In the genomic region with DNA sequence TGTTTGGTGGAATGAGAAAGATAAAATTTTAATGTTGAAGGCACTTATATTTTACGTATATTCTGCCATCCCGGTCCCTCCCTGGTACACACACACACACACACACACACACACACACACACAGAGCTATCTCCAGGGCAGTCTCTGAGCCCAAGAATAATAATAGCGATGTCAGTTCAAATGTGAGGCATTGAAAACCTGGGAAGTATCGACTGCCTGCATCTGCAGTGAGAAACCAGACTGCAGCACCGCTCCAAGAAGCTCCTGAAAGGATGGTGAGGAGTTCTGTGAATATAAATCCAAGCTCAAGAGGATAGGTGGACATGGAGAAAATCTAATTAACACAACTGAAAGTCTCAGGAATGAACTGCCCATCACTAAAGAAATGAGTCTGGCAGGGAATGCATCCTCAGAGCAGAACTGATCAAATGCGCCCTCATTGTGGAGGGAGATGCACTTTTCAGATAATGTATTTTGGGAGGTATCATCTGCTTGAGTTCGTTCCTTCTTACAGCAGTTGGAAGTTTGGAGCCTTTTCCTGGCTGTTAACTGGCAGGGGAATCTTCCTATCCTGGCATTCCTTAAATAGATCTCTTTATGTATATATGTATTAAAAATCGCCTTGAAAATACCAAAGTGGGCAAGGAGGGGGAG, we compare ENCODE assay signal across 15 mouse cellular contexts.
A peak's percentile ranks its signal among the peaks of the same experiment; 100 is the strongest.
DNase-seq lines count a peak whose midpoint lies in the region; ATAC-seq lines count a peak whose summit lies in the region.
"Had no signal": no experiment of that assay in that cellular context is flagged by ENCODE, and none has a peak within 500 bp of the region (broad histone marks: within the 10 kb centered on the region; RNA-seq: fewer than 3 reads in every experiment).

No protein-coding gene starts in this region.

- H3K4me1 ChIP-seq in hindbrain, embryonic 13.5 days (replicated peaks) = peaks cover 14% of the 10 kb centered on the region
- H3K4me1 ChIP-seq in hindbrain, embryonic 11.5 days (replicated peaks; ENCODE audit: control insufficient read depth, insufficient read depth, low read length) = no peaks in the 10 kb centered on the region
- peaks cover 21% of the 10 kb centered on the region for H3K4me1 ChIP-seq in midbrain, embryonic 13.5 days (replicated peaks)
- peaks cover 4% of the 10 kb centered on the region; the same call in 1 of the 2 replicates for H3K4me1 ChIP-seq in midbrain, embryonic 11.5 days (ENCODE audit: control insufficient read depth, insufficient read depth, low read length)
- peaks cover 17% of the 10 kb centered on the region for H3K4me1 ChIP-seq in forebrain, embryonic 16.5 days (replicated peaks; ENCODE audit: control insufficient read depth, insufficient read depth, low read length)
- H3K4me1 ChIP-seq in neural tube, embryonic 14.5 days (ENCODE audit: control insufficient read depth, insufficient read depth, low read length) = peaks cover 9% of the 10 kb centered on the region; the same call in 1 of the 2 replicates

- no peaks in the 10 kb centered on the region for H3K9me3 ChIP-seq in hindbrain, embryonic 13.5 days
- H3K9me3 ChIP-seq in hindbrain, embryonic 11.5 days (ENCODE audit: control insufficient read depth, low read length) = no peaks in the 10 kb centered on the region
- no peaks in the 10 kb centered on the region for H3K9me3 ChIP-seq in midbrain, embryonic 13.5 days
- no peaks in the 10 kb centered on the region for H3K9me3 ChIP-seq in midbrain, embryonic 11.5 days (ENCODE audit: control insufficient read depth, low read length)
- H3K9me3 ChIP-seq in forebrain, embryonic 16.5 days (ENCODE audit: control insufficient read depth, low read length) = no peaks in the 10 kb centered on the region
- no peaks in the 10 kb centered on the region for H3K9me3 ChIP-seq in neural tube, embryonic 14.5 days (ENCODE audit: control insufficient read depth, low read length)
- H3K9me3 ChIP-seq: embryonic facial prominence, embryonic 12.5 days had no signal

- no peak overlapping the region for H3K4me2 ChIP-seq in hindbrain, embryonic 13.5 days
- no peak overlapping the region for H3K4me2 ChIP-seq in hindbrain, embryonic 11.5 days (replicated peaks; ENCODE audit: low read depth, low read length)
- peak overlapping the region; percentile 8; the same call in 1 of the 2 replicates for H3K4me2 ChIP-seq in midbrain, embryonic 13.5 days (replicated peaks)
- H3K4me2 ChIP-seq in midbrain, embryonic 11.5 days = no peak overlapping the region
- H3K4me2 ChIP-seq in forebrain, embryonic 16.5 days (ENCODE audit: low read length) = peak overlapping the region; percentile 43
- no peak overlapping the region for H3K4me2 ChIP-seq in neural tube, embryonic 14.5 days (ENCODE audit: low read depth, low read length)
- H3K4me2 ChIP-seq: embryonic facial prominence, embryonic 12.5 days; liver, embryonic 11.5 days had no signal

- no peak overlapping the region for H3K4me3 ChIP-seq in hindbrain, embryonic 13.5 days
- H3K4me3 ChIP-seq in hindbrain, embryonic 11.5 days (ENCODE audit: low read depth, low read length) = no peak overlapping the region
- H3K4me3 ChIP-seq in midbrain, embryonic 13.5 days (replicated peaks) = no peak overlapping the region
- no peak overlapping the region for H3K4me3 ChIP-seq in midbrain, embryonic 11.5 days (ENCODE audit: low read depth, low read length)
- no peak overlapping the region for H3K4me3 ChIP-seq in forebrain, embryonic 16.5 days (replicated peaks; ENCODE audit: low read length)
- H3K4me3 ChIP-seq in neural tube, embryonic 14.5 days (ENCODE audit: low read depth, low read length) = no peak overlapping the region
- H3K4me3 ChIP-seq: embryonic facial prominence, embryonic 12.5 days; myocyte had no signal

- H3K36me3 ChIP-seq in hindbrain, embryonic 13.5 days = no peaks in the 10 kb centered on the region
- H3K36me3 ChIP-seq in hindbrain, embryonic 11.5 days (ENCODE audit: control insufficient read depth, insufficient read depth, low read length) = no peaks in the 10 kb centered on the region
- H3K36me3 ChIP-seq in midbrain, embryonic 13.5 days = no peaks in the 10 kb centered on the region
- H3K36me3 ChIP-seq in midbrain, embryonic 11.5 days (ENCODE audit: control insufficient read depth, insufficient read depth, low read length) = no peaks in the 10 kb centered on the region
- H3K36me3 ChIP-seq in forebrain, embryonic 16.5 days (ENCODE audit: control insufficient read depth, insufficient read depth) = no peaks in the 10 kb centered on the region
- H3K36me3 ChIP-seq in neural tube, embryonic 14.5 days (ENCODE audit: control insufficient read depth, insufficient read depth, low read length) = no peaks in the 10 kb centered on the region
- H3K36me3 ChIP-seq: embryonic facial prominence, embryonic 12.5 days; G1E had no signal

- intact Hi-C loops in gastrocnemius, postnatal 14 days (cut with DNase I; ENCODE audit: low total_unique reads) = no loop called here

- WGBS in hindbrain, embryonic 13.5 days = 69% methylated on average over 8 of the region's 8 CpGs
- WGBS in hindbrain, embryonic 11.5 days = 80% methylated on average over 8 of the region's 8 CpGs
- 62% methylated on average over 8 of the region's 8 CpGs for WGBS in midbrain, embryonic 13.5 days
- 83% methylated on average over 8 of the region's 8 CpGs for WGBS in midbrain, embryonic 11.5 days
- WGBS in forebrain, embryonic 16.5 days = 38% methylated on average over 8 of the region's 8 CpGs
- 57% methylated on average over 8 of the region's 8 CpGs for WGBS in neural tube, embryonic 14.5 days

- no peak overlapping the region for H3K9ac ChIP-seq in hindbrain, embryonic 13.5 days
- H3K9ac ChIP-seq in hindbrain, embryonic 11.5 days (ENCODE audit: low read depth, low read length) = no peak overlapping the region
- H3K9ac ChIP-seq in midbrain, embryonic 13.5 days (replicated peaks) = no peak overlapping the region
- no peak overlapping the region for H3K9ac ChIP-seq in midbrain, embryonic 11.5 days (ENCODE audit: low read length)
- peak overlapping the region; percentile 39 for H3K9ac ChIP-seq in forebrain, embryonic 16.5 days (replicated peaks; ENCODE audit: low read depth, low read length)
- H3K9ac ChIP-seq in neural tube, embryonic 14.5 days (replicated peaks; ENCODE audit: low read depth, low read length) = no peak overlapping the region
- H3K9ac ChIP-seq: embryonic facial prominence, embryonic 12.5 days had no signal

- H3K27ac ChIP-seq in hindbrain, embryonic 13.5 days = peak overlapping the region; percentile 70
- H3K27ac ChIP-seq in hindbrain, embryonic 11.5 days (ENCODE audit: low read depth, low read length) = no peak overlapping the region
- peak overlapping the region; percentile 52 for H3K27ac ChIP-seq in midbrain, embryonic 13.5 days
- H3K27ac ChIP-seq in midbrain, embryonic 11.5 days (ENCODE audit: low read depth, low read length) = no peak overlapping the region
- peak overlapping the region; percentile 92 for H3K27ac ChIP-seq in forebrain, embryonic 16.5 days (ENCODE audit: low read length)
- H3K27ac ChIP-seq in neural tube, embryonic 14.5 days (ENCODE audit: low read depth, low read length) = peak overlapping the region; percentile 52; the same call in 1 of the 2 replicates
- H3K27ac ChIP-seq: embryonic facial prominence, embryonic 12.5 days; macrophage; stomach, postnatal 0 days had no signal

- DNase-seq in hindbrain, embryonic 11.5 days (ENCODE audit: low spot score) = no peak
- no peak for DNase-seq in midbrain, embryonic 11.5 days (ENCODE audit: low spot score, missing footprints)
- DNase-seq in gastrocnemius, postnatal 14 days = no peak
- DNase-seq: spleen, adult 18-20 months had no signal

- H3K27me3 ChIP-seq in hindbrain, embryonic 13.5 days = no peaks in the 10 kb centered on the region
- H3K27me3 ChIP-seq in hindbrain, embryonic 11.5 days (ENCODE audit: control insufficient read depth, insufficient read depth, low read length) = no peaks in the 10 kb centered on the region
- no peaks in the 10 kb centered on the region for H3K27me3 ChIP-seq in midbrain, embryonic 13.5 days
- H3K27me3 ChIP-seq in midbrain, embryonic 11.5 days (ENCODE audit: control insufficient read depth, insufficient read depth, low read length) = no peaks in the 10 kb centered on the region
- no peaks in the 10 kb centered on the region for H3K27me3 ChIP-seq in forebrain, embryonic 16.5 days (replicated peaks; ENCODE audit: control insufficient read depth, insufficient read depth, low read length)
- no peaks in the 10 kb centered on the region for H3K27me3 ChIP-seq in neural tube, embryonic 14.5 days (ENCODE audit: control insufficient read depth, insufficient read depth, low read length)
- H3K27me3 ChIP-seq: embryonic facial prominence, embryonic 12.5 days had no signal

- ATAC-seq in hindbrain, embryonic 13.5 days (ENCODE audit: low FRiP score) = no peak
- ATAC-seq in hindbrain, embryonic 11.5 days (ENCODE audit: low FRiP score) = no peak
- 0 out of 2 replicates have a peak, but pooled peaks have one; percentile 20 for ATAC-seq in midbrain, embryonic 13.5 days
- ATAC-seq in midbrain, embryonic 11.5 days (ENCODE audit: low FRiP score) = no peak
- ATAC-seq in forebrain, embryonic 16.5 days = peak; percentile 39
- ATAC-seq in neural tube, embryonic 14.5 days (ENCODE audit: low read depth) = no peak
- no peak for ATAC-seq in megakaryocyte progenitor cell, adult 5-6 weeks (replicated peaks; ENCODE audit: poor library complexity)

Comparison
In these comparisons a context has a peak if more than half of its experiments do, and no peak if none do; other contexts are left out.
1. ATAC-seq: peak in midbrain, embryonic 13.5 days (single experiment) and forebrain, embryonic 16.5 days (single experiment); none in hindbrain, embryonic 13.5 days (single experiment), hindbrain, embryonic 11.5 days (single experiment), midbrain, embryonic 11.5 days (single experiment), neural tube, embryonic 14.5 days (single experiment) and megakaryocyte progenitor cell, adult 5-6 weeks (single experiment).
2. H3K27ac ChIP-seq: peak in hindbrain, embryonic 13.5 days (single experiment), midbrain, embryonic 13.5 days (single experiment), forebrain, embryonic 16.5 days (single experiment) and neural tube, embryonic 14.5 days (single experiment); none in hindbrain, embryonic 11.5 days (single experiment) and midbrain, embryonic 11.5 days (single experiment).
3. H3K4me2 ChIP-seq: peak in midbrain, embryonic 13.5 days (single experiment) and forebrain, embryonic 16.5 days (single experiment); none in hindbrain, embryonic 13.5 days (single experiment), hindbrain, embryonic 11.5 days (single experiment), midbrain, embryonic 11.5 days (single experiment) and neural tube, embryonic 14.5 days (single experiment).